Mouse (Mus musculus) heart, postnatal 0 days (tissue): ENCODE results near the gene Fgf15.
"Not testable (repeated sequence)": the region's sequence is repeated elsewhere in the genome, so short reads cannot be mapped to it uniquely, and the experiment has no call there.

Experiments used
- CTCF ChIP-seq: IDR thresholded peaks from 2 replicates; pipeline ENCODE4 v1.5.1; 2016; ENCODE audit warnings: antibody characterized with exemption, control low read depth, low read depth
- EP300 ChIP-seq: IDR thresholded peaks from 2 replicates; pipeline ENCODE4 v1.6.1; 2016; ENCODE audit warnings: antibody characterized with exemption, low read depth

- not testable (repeated sequence) for TF ChIP-seq EP300, CTCF
Measured at GRCm38 (mm10) chr7:144905514-144905913, 9.2 kb downstream of the Fgf15 start.
